Mouse (Mus musculus) heart, embryonic 11.5 days (tissue): ENCODE data around the gene Rarg. TPM values are rescaled to one million over a fixed set of nuclear protein-coding genes. Genes with fewer than 3 reads are reported as not detected.

Source experiments
- polyA plus RNA-seq: library from polyadenylated mRNA; unstranded; fragments of >200 nt; fragmentation: Nextera tagmentation; extraction: Ambion mirVana; gene quantifications from 2 replicates; pipeline ENCODE4 v1.2.1, GENCODE M21; 2014

Gene Rarg
- polyA plus RNA-seq, 1 experiment from 2014 or later, result 11.2 TPM

Other genes starting within 250 kb of the Rarg start
- 39.3 and 41.9 TPM in 2 replicates for gene Krt18, start 229.3 kb downstream of the Rarg start, polyA plus RNA-seq
- gene Eif4b, start 183.7 kb downstream of the Rarg start, polyA plus RNA-seq, result 71.6 and 83.5 TPM in 2 replicates
- 25.0 and 25.4 TPM in 2 replicates for gene Tns2, start 157.1 kb downstream of the Rarg start, polyA plus RNA-seq
- 11.1 and 14.6 TPM in 2 replicates for gene Spryd3, start 121.3 kb downstream of the Rarg start, polyA plus RNA-seq
- gene Igfbp6, start 113.2 kb downstream of the Rarg start, polyA plus RNA-seq, result 0.70 and 1.1 TPM in 2 replicates
- 0.76 and 2.3 TPM in 2 replicates for gene Soat2, start 107.0 kb downstream of the Rarg start, polyA plus RNA-seq
- gene Zfp740, start 54.3 kb downstream of the Rarg start, polyA plus RNA-seq, result 25.8 and 31.2 TPM in 2 replicates
- 31.3 and 33.4 TPM in 2 replicates for gene Csad, start 52.8 kb downstream of the Rarg start, polyA plus RNA-seq
- 0.94 and 1.2 TPM in 2 replicates for gene Itgb7, start 25.6 kb downstream of the Rarg start, polyA plus RNA-seq
- gene Gm9918, start 13.0 kb upstream of the Rarg start, polyA plus RNA-seq, result 0.07 TPM in 1 of 2 replicates, not detected in the other
- gene Mfsd5, start 21.9 kb upstream of the Rarg start, polyA plus RNA-seq, result 44.4 and 45.3 TPM in 2 replicates
- gene Espl1, start 38.7 kb upstream of the Rarg start, polyA plus RNA-seq, result 20.0 and 23.8 TPM in 2 replicates
- gene Pfdn5, start 68.6 kb upstream of the Rarg start, polyA plus RNA-seq, result 307 and 350 TPM in 2 replicates
- gene Myg1, start 74.2 kb upstream of the Rarg start, polyA plus RNA-seq, result 72.7 and 77.8 TPM in 2 replicates
- 62.9 and 64.9 TPM in 2 replicates for gene Aaas, start 93.3 kb upstream of the Rarg start, polyA plus RNA-seq
- gene Sp7, start 109.7 kb upstream of the Rarg start, polyA plus RNA-seq, result 0.20 and 0.52 TPM in 2 replicates
- 7.5 and 8.1 TPM in 2 replicates for gene Sp1, start 148.6 kb upstream of the Rarg start, polyA plus RNA-seq
- gene Amhr2, start 187.8 kb upstream of the Rarg start, polyA plus RNA-seq, result 0.93 and 1.2 TPM in 2 replicates
- gene Prr13, start 201.5 kb upstream of the Rarg start, polyA plus RNA-seq, result 124 and 139 TPM in 2 replicates
- 187 and 213 TPM in 2 replicates for gene Pcbp2, start 213.0 kb upstream of the Rarg start, polyA plus RNA-seq
- gene Gm10337, start 246.2 kb upstream of the Rarg start, polyA plus RNA-seq, result 2.7 TPM in 1 of 2 replicates, not detected in the other